Mouse (Mus musculus): ENCODE results near the gene Hoxb7.

- TF ChIP-seq POLR2A (IDR thresholded peaks at IDR 0.05; ENCODE audit: borderline replicate concordance, low read depth, low read length) (no peak), CTCF (IDR thresholded peaks at IDR 0.05; ENCODE audit: low read depth, low read length) (no peak)
Observed at GRCm38 (mm10) chr11:96274428-96274827, 12.0 kb upstream of the Hoxb7 start.

Data from bone marrow macrophage, adult 2 months (primary cell).